Mouse (Mus musculus) duodenum, adult 2 months (tissue): Measurements from ENCODE around the gene Tmprss11c. TPM values are rescaled to one million over a fixed set of nuclear protein-coding genes. Genes with fewer than 3 reads are reported as not detected.

Experiments
- polyA plus RNA-seq: library from polyadenylated mRNA; depleted of rRNA; stranded (reverse); fragments of >200 nt; gene quantifications from 2 replicates; pipeline ENCODE4 v1.2.3, GENCODE M21; 2012; ENCODE audit warnings: low replicate concordance; rRNA removed

Tmprss11c gene
- not detected in 2 replicates for polyA plus RNA-seq

DNA sequence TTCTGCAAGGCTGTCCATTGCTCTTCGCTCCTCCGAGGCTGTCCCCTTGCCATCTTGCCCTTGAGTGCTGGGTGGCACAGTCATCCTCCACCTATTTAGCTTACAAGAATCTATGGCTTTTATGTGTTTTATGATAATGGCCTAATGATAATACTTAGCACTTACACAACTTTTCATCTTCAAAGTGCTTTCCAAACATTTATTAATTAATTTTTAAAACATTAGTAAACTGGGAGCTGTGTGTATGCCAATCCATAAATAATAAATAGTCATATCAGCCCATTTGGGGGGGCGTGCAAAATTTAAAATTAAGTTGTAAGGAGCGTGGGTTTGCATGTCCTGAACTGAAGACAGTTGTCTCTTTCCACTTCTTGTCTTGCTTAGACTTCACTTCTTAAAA is at the start of gene Tmprss11c:
Tmprss11c (minus strand) TSS at position 101 of the 400 bp plus-strand sequence.

DNA sequence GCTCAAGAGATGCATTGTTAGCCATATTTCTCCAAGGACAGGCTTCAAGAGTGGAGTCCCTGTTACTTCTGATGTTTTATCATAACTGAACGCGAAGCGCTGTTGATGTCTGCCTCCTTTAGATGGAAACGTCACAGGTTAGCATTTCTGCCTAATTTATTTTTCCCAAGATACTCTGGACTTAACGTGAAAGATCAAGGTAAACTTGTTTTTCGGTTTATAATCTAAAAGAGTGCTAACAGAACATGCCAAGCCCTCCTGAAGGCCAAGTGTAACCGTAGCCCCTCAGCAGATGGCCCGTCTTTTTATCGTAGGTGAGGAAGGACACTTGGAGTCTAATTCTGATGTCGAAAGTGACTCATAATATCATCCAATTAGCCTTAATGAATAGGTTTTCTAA is 91.3 kb downstream of the Tmprss11c start, which contains the start of gene Gnrhr:
Gnrhr (minus strand) TSS at position 101 of the 400 bp plus-strand sequence.

Other genes starting within 250 kb of the Tmprss11c start
- 1.2 and 3.1 TPM in 2 replicates for gene Cenpc1, start 223.7 kb downstream of the Tmprss11c start, polyA plus RNA-seq
- not detected in 2 replicates for gene Stap1, start 217.6 kb downstream of the Tmprss11c start, polyA plus RNA-seq
- 0.14 and 0.17 TPM in 2 replicates for gene Uba6, start 116.5 kb downstream of the Tmprss11c start, polyA plus RNA-seq
- not detected in 2 replicates for gene Gnrhr, start 91.4 kb downstream of the Tmprss11c start, polyA plus RNA-seq
- not detected in 2 replicates for gene Tmprss11d, start 84.1 kb upstream of the Tmprss11c start, polyA plus RNA-seq
- not detected in 2 replicates for gene Tmprss11a, start 179.7 kb upstream of the Tmprss11c start, polyA plus RNA-seq
- not detected in 2 replicates for gene Tmprss11g, start 229.3 kb upstream of the Tmprss11c start, polyA plus RNA-seq